Mouse (Mus musculus) embryonic facial prominence, embryonic 12.5 days (tissue): ENCODE results near the gene Rmdn3. TPM values are rescaled to one million over a fixed set of nuclear protein-coding genes. Genes with fewer than 3 reads are reported as not detected.

Experiments
- ATAC-seq: fragments of 200-750 bp; cut with Nextera tagmentation; 2 replicates; pipeline ENCODE4 v1.8.0; 2017; ENCODE audit not compliant: insufficient number of reproducible peaks, insufficient read depth, low FRiP score, low TSS enrichment
- H3K27ac ChIP-seq: fragments of 300-500 bp; sonication (generic); 2 replicates; pipeline ENCODE4 v1.5.1; 2016; ENCODE audit warnings: mild to moderate bottlenecking
- H3K27me3 ChIP-seq: fragments of 300-500 bp; sonication (generic); 2 replicates; pipeline ENCODE4 v1.6.1; 2016; ENCODE audit warnings: mild to moderate bottlenecking, moderate library complexity
- H3K36me3 ChIP-seq: fragments of 300-500 bp; sonication (generic); 2 replicates; pipeline ENCODE4 v1.6.1; 2016; ENCODE audit warnings: mild to moderate bottlenecking
- H3K4me1 ChIP-seq: fragments of 300-500 bp; sonication (generic); 2 replicates; pipeline ENCODE4 v1.6.1; 2016
- H3K4me2 ChIP-seq: fragments of 300-500 bp; sonication (generic); replicated peaks from 2 replicates; pipeline ENCODE4 v1.6.1; 2016; ENCODE audit warnings: mild to moderate bottlenecking, moderate library complexity
- H3K4me3 ChIP-seq: fragments of 300-500 bp; sonication (generic); 2 replicates; pipeline ENCODE4 v1.5.1; 2016; ENCODE audit warnings: mild to moderate bottlenecking
- H3K9ac ChIP-seq: fragments of 300-500 bp; sonication (generic); 2 replicates; pipeline ENCODE4 v1.6.1; 2016; ENCODE audit warnings: mild to moderate bottlenecking, moderate library complexity
- H3K9me3 ChIP-seq: fragments of 300-500 bp; sonication (generic); 2 replicates; pipeline ENCODE4 v1.6.1; 2016; ENCODE audit warnings: mild to moderate bottlenecking, moderate library complexity
- WGBS: fragments of 180-500 bp; shearing (Covaris S2); methylation state at CpG from one replicate; pipeline ENCODE4 v1.1.7; 2016; 5-methylcytosine and 5-hydroxymethylcytosine counted together
- polyA plus RNA-seq: library from polyadenylated mRNA; unstranded; fragments of >200 nt; fragmentation: Nextera tagmentation; extraction: Ambion mirVana; gene quantifications from 2 replicates; pipeline ENCODE4 v1.2.1, GENCODE M21; 2016

Gene Rmdn3
- 41.9 and 42.3 TPM in 2 replicates for polyA plus RNA-seq

DNA sequence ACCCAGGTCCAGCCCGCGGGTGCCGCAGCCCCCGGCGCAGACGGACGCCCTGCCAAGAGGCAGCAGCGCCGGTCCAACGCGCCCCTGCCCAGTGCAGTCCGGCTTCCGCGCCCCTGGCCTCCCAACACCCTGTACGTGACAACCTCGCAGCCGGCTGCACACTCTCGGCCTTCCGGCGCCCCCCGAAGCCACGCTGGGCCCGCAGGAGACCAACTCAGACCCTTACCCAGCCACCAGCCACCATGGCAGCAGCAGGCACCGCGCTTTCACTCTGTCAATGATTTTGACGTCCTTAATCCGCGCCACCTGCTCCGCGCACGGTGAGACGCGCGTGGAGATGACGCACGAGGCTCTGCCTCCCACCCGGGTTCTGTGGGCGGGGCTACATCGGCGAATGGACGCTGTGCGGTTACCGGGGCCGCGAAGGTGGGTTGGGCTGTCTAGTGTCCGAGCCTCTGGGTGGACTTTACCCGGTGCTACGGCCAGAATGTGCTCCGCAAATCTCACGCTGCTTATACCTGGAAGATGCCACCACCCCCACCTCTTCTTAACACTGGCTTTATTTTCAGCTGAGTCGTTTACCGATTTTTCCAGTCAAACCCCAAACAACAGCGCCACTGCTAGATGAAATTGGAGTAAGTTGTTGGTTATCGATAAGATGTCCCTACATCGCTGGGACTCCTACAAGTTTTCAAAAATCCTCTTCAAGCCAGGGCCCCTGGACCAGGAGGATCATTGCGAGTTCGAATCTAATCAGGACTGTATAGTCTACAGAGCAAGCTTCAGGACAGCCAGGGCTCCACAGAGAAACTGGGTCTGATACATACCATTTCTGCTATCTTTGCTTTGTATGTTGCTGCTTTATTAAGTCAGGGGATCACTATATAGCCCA is at the start of gene Rmdn3:
TSS of gene Rmdn3 (minus strand) at position 354 of the 892 bp plus-strand sequence.
- Histone ChIP-seq H3K9ac (peak within 1 kb of the TSS; percentile 88), H3K4me3 (peak within 1 kb of the TSS; percentile 99), H3K27ac (peak within 1 kb of the TSS; percentile 41; the same call in 1 of the 2 replicates), H3K36me3 (peaks cover 26% of the 10 kb centered on the region), H3K9me3 (no peaks in the 10 kb centered on the region), H3K4me2 (peak within 1 kb of the TSS; percentile 98), H3K4me1 (peaks cover 12% of the 10 kb centered on the region; the same call in 1 of the 2 replicates), H3K27me3 (no peaks in the 10 kb centered on the region)
- 1% methylated on average over 56 of the region's 57 CpGs for WGBS
- ATAC-seq: peak; percentile 64

DNA sequence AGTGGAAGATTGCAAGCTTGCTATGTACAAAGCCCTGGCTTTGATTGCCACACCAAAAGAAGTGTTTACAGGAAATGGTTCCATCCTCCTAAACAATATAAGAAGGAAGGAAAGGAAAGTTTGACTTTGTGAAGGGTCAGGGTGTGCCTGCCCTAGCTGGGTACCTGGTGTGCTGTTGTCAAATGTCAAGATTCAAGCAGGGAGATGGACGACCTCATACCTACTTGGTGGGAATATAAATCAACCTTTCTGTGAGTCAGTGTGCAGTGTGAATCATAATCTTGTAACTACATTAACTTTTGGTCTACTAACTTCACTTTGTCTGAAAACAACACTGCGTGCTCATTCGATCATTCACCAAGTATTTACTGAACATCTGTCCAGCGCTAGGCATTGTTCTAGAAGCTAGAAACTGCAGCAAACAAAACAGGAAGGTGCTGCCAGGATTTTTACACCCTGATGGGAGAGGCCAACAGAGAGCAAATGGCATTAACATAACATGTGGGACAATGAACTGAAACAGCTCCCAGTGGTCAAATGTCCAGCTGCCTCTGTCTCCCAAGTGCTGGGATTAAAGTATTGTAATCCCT is 47.1 kb upstream of the Rmdn3 start:
- Histone ChIP-seq H3K4me1 (peaks cover 2% of the 10 kb centered on the region; the same call in 1 of the 2 replicates), H3K4me2 (no peak overlapping the region), H3K9ac (no peak overlapping the region), H3K4me3 (no peak overlapping the region), H3K36me3 (no peaks in the 10 kb centered on the region), H3K27ac (no peak overlapping the region), H3K27me3 (no peaks in the 10 kb centered on the region), H3K9me3 (no peaks in the 10 kb centered on the region)
- WGBS: 85% methylated on average over 4 of the region's 4 CpGs
- no peak for ATAC-seq

- no peaks in the 10 kb centered on the region for H3K9me3 ChIP-seq
- no peaks in the 10 kb centered on the region for H3K36me3 ChIP-seq
These were observed 46.1 kb upstream of the Rmdn3 start for GRCm38 (mm10) chr2:119202914-119203453.

GRCm38 (mm10) chr2:119198934-119199333 is 42.1 kb upstream of the Rmdn3 start:
- Histone ChIP-seq H3K4me3 (no peak overlapping the region), H3K27me3 (no peaks in the 10 kb centered on the region), H3K27ac (no peak overlapping the region), H3K9ac (no peak overlapping the region), H3K4me2 (no peak overlapping the region), H3K4me1 (peaks cover 14% of the 10 kb centered on the region), H3K9me3 (no peaks in the 10 kb centered on the region), H3K36me3 (no peaks in the 10 kb centered on the region)
- no peak for ATAC-seq
- 67% methylated on average over 3 of the region's 3 CpGs for WGBS

More at GRCm38 (mm10) chr2:119202914-119203453, 46.1 kb upstream of the Rmdn3 start:
- Histone ChIP-seq H3K27ac (0 out of 2 replicates have a peak overlapping the region, but pooled peaks have one; percentile 13), H3K4me2 (no peak overlapping the region), H3K9ac (no peak overlapping the region), H3K4me1 (peaks cover 7% of the 10 kb centered on the region; the same call in 1 of the 2 replicates), H3K4me3 (no peak overlapping the region), H3K27me3 (no peaks in the 10 kb centered on the region)
- 67% methylated on average over 5 of the region's 5 CpGs for WGBS
- no peak for ATAC-seq

GRCm38 (mm10) chr2:119198049-119198448 is 41.2 kb upstream of the Rmdn3 start:
- WGBS: 16% methylated on average over 1 of the region's 1 CpGs
- no peak overlapping the region for H3K4me2 ChIP-seq
- no peaks in the 10 kb centered on the region for H3K36me3 ChIP-seq
- no peak overlapping the region for H3K9ac ChIP-seq
- H3K9me3 ChIP-seq: no peaks in the 10 kb centered on the region
- no peak overlapping the region for H3K27ac ChIP-seq
- H3K4me1 ChIP-seq: peaks cover 14% of the 10 kb centered on the region
- no peak overlapping the region for H3K4me3 ChIP-seq
- H3K27me3 ChIP-seq: no peaks in the 10 kb centered on the region
- no peak for ATAC-seq

- Histone ChIP-seq H3K27me3 (no peaks in the 10 kb centered on the region), H3K4me2 (no peak overlapping the region), H3K27ac (no peak overlapping the region), H3K4me3 (no peak overlapping the region), H3K4me1 (peaks cover 14% of the 10 kb centered on the region), H3K9me3 (no peaks in the 10 kb centered on the region), H3K36me3 (no peaks in the 10 kb centered on the region), H3K9ac (no peak overlapping the region)
- no peak for ATAC-seq
- WGBS: 87% methylated on average over 1 of the region's 1 CpGs
These were observed 40.7 kb upstream of the Rmdn3 start for GRCm38 (mm10) chr2:119197493-119197892.

DNA sequence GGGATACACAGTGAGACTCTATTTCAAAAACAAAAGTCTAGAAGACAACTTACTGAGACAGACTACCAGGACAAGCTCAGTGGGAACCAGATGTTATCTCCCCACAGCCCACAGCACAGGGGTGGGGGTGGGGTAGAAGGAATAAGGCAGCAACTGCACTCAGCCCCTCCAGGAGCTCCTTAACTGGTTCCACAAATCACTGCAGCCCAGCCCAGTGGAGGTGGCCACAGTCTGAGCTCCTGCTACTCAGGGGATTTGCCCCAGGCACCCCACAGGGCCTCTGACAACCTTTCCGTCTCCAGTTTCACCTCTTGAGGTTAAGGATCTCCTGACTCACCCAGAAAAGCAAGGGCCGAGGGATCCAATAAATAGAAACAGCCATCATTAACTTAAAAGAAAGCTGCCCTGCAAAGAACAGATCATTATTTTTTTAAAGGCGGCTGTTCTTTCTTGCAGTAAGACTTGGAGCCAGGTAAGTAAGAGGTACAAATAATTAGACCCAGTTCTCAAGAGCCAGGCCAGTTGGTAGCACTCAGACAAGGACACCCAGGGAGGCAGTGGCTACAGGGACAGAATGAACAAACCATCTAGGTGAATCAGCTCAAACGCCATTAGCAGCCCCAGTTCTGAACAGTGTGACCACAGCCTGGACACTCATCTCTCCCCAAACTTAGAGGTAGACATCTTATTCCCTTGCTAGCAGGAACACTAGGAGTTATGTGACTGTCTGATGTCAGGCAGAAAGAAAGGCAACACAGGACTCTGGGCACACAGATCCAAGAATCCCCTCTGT is 39.7 kb upstream of the Rmdn3 start:
- no peaks in the 10 kb centered on the region for H3K27me3 ChIP-seq
- ATAC-seq: peak; percentile 62; the same call in 1 of the 2 replicates

DNA sequence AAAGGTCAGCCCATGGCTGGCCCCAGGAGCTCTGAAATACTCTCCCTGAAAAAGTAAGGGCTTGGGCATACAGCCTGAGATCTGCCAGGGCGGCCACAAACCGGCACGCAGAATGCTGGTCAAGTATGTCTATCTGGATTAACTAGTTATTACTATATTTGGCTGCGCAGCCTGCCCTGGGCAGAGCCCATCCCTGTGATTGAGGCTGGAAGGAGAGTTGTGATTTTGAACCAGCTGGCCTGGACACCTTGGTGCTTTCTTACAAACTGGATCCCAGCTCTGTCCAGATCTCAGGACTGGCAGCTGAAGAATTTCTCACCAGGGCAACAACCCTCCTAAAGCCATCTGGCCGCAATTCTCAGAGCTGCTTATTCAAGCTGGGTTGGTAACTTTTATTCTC is 37.3 kb upstream of the Rmdn3 start:
- peaks cover 15% of the 10 kb centered on the region for H3K4me1 ChIP-seq
- 88% methylated on average over 5 of the region's 5 CpGs for WGBS
- no peak for ATAC-seq
- no peak overlapping the region for H3K4me2 ChIP-seq
- H3K27ac ChIP-seq: no peak overlapping the region
- no peaks in the 10 kb centered on the region for H3K36me3 ChIP-seq
- no peak overlapping the region for H3K9ac ChIP-seq
- H3K9me3 ChIP-seq: no peaks in the 10 kb centered on the region
- no peaks in the 10 kb centered on the region for H3K27me3 ChIP-seq
- no peak overlapping the region for H3K4me3 ChIP-seq

More for the DNA sequence above, 39.7 kb upstream of the Rmdn3 start:
- Histone ChIP-seq H3K9me3 (no peaks in the 10 kb centered on the region), H3K9ac (no peak overlapping the region), H3K27ac (peak overlapping the region; percentile 58), H3K4me3 (no peak overlapping the region), H3K4me1 (peaks cover 14% of the 10 kb centered on the region), H3K4me2 (no peak overlapping the region), H3K36me3 (no peaks in the 10 kb centered on the region)
- WGBS: 11% methylated on average over 4 of the region's 4 CpGs

- peaks cover 6% of the 10 kb centered on the region; the same call in 1 of the 2 replicates for H3K4me1 ChIP-seq
- no peaks in the 10 kb centered on the region for H3K9me3 ChIP-seq
- H3K4me2 ChIP-seq: no peak overlapping the region
- no peak overlapping the region for H3K9ac ChIP-seq
- H3K27me3 ChIP-seq: no peaks in the 10 kb centered on the region
- no peak for ATAC-seq
- no peak overlapping the region for H3K4me3 ChIP-seq
- 77% methylated on average over 5 of the region's 5 CpGs for WGBS
- H3K27ac ChIP-seq: no peak overlapping the region
- H3K36me3 ChIP-seq: no peaks in the 10 kb centered on the region
These were observed 34.1 kb upstream of the Rmdn3 start for GRCm38 (mm10) chr2:119190969-119191368.

GRCm38 (mm10) chr2:119189029-119189710 is 32.3 kb upstream of the Rmdn3 start:
- no peaks in the 10 kb centered on the region for H3K27me3 ChIP-seq
- H3K9ac ChIP-seq: peak overlapping the region; percentile 31
- peak overlapping the region; percentile 35 for H3K4me3 ChIP-seq
- peak overlapping the region; percentile 70 for H3K4me2 ChIP-seq
- 0 out of 2 replicates have a peak, but pooled peaks cover 4% of the 10 kb centered on the region for H3K4me1 ChIP-seq
- H3K9me3 ChIP-seq: no peaks in the 10 kb centered on the region
- WGBS: 8% methylated on average over 15 of the region's 15 CpGs
- peak overlapping the region; percentile 9; the same call in 1 of the 2 replicates for H3K27ac ChIP-seq
- peaks cover 9% of the 10 kb centered on the region for H3K36me3 ChIP-seq
- 0 out of 2 replicates have a peak, but pooled peaks have one; percentile 52 for ATAC-seq
